Mouse (Mus musculus) skeletal muscle tissue, adult 2 months (tissue): ENCODE results near the gene Dzip3.

Experiments used
- DNase-seq: peaks from one replicate; pipeline ENCODE4 v3.0.0-alpha.2; 2012; ENCODE audit warnings: low read depth, low spot score

Dzip3 gene

GRCm38 (mm10) chr16:48993559-48994342 lies at the start of gene Dzip3, which contains the start of gene Cip2a:
Gene Dzip3, minus strand, starts transcription at chr16:48994165.
Gene Cip2a, plus strand, starts transcription at chr16:48994185.
- DNase-seq: peak; percentile 81

- no peak for DNase-seq
These were observed 46.7 kb upstream of the Dzip3 start for GRCm38 (mm10) chr16:49040554-49041221.

GRCm38 (mm10) chr16:49037771-49038170 lies 43.8 kb upstream of the Dzip3 start:
- DNase-seq: no peak

GRCm38 (mm10) chr16:49035852-49036251 lies 41.9 kb upstream of the Dzip3 start:
- DNase-seq: no peak

- DNase-seq: no peak
These were observed 22.8 kb upstream of the Dzip3 start for GRCm38 (mm10) chr16:49016620-49017332.

- no peak for DNase-seq
These were observed 10.2 kb upstream of the Dzip3 start for GRCm38 (mm10) chr16:49004151-49004550.

GRCm38 (mm10) chr16:48994343-48994693 lies 353 bp upstream of the Dzip3 start:
- no peak for DNase-seq

GRCm38 (mm10) chr16:48993231-48993558 lies 770 bp downstream of the Dzip3 start:
- DNase-seq: no peak

GRCm38 (mm10) chr16:48992437-48993230 lies 1.3 kb downstream of the Dzip3 start:
- DNase-seq: no peak

- no peak for DNase-seq
These were observed 4.3 kb downstream of the Dzip3 start for GRCm38 (mm10) chr16:48989700-48990099.

GRCm38 (mm10) chr16:48985034-48985627 lies 8.8 kb downstream of the Dzip3 start:
- DNase-seq: no peak

GRCm38 (mm10) chr16:48979965-48980364 lies 14.0 kb downstream of the Dzip3 start:
- no peak for DNase-seq

- no peak for DNase-seq
These were observed 20.4 kb downstream of the Dzip3 start for GRCm38 (mm10) chr16:48973548-48973947.

- no peak for DNase-seq
These were observed 21.0 kb downstream of the Dzip3 start for GRCm38 (mm10) chr16:48972996-48973395.

- DNase-seq: no peak
These were observed 52.2 kb downstream of the Dzip3 start for GRCm38 (mm10) chr16:48941805-48942204.

- no peak for DNase-seq
These were observed 70.2 kb downstream of the Dzip3 start for GRCm38 (mm10) chr16:48923724-48924123.

- no peak for DNase-seq
These were observed 80.8 kb downstream of the Dzip3 start for GRCm38 (mm10) chr16:48913206-48913605.

GRCm38 (mm10) chr16:48911184-48911583 lies 82.8 kb downstream of the Dzip3 start:
- no peak for DNase-seq

GRCm38 (mm10) chr16:48899868-48900267 lies 94.1 kb downstream of the Dzip3 start:
- no peak for DNase-seq

GRCm38 (mm10) chr16:48890733-48891132 lies 103.2 kb downstream of the Dzip3 start:
- DNase-seq: no peak
